Mouse (Mus musculus): ENCODE measurements around the gene Setd7.

Gene Setd7

GRCm38 (mm10) chr3:51517878-51518762 is 42.6 kb downstream of the Setd7 start:
- DNase-seq = no peak

GRCm38 (mm10) chr3:51517467-51517866 is 43.2 kb downstream of the Setd7 start:
- DNase-seq = no peak

GRCm38 (mm10) chr3:51511983-51512382 is 48.7 kb downstream of the Setd7 start:
- DNase-seq = no peak

GRCm38 (mm10) chr3:51510903-51511302 is 49.8 kb downstream of the Setd7 start:
- peak; percentile 76 to 90 for DNase-seq

- DNase-seq = peak in 1 of 2 experiments; percentile 58
These were observed 55.2 kb downstream of the Setd7 start for GRCm38 (mm10) chr3:51505465-51505864.

GRCm38 (mm10) chr3:51504385-51504952 is 56.2 kb downstream of the Setd7 start:
- no peak for DNase-seq

GRCm38 (mm10) chr3:51499876-51500275 is 60.8 kb downstream of the Setd7 start:
- no peak for DNase-seq

- DNase-seq = no peak
These were observed 62.0 kb downstream of the Setd7 start for GRCm38 (mm10) chr3:51498659-51499058.

GRCm38 (mm10) chr3:51497978-51498377 is 62.7 kb downstream of the Setd7 start:
- no peak for DNase-seq

GRCm38 (mm10) chr3:51495646-51496045 is 65.0 kb downstream of the Setd7 start:
- DNase-seq = no peak

GRCm38 (mm10) chr3:51494466-51494865 is 66.2 kb downstream of the Setd7 start:
- no peak for DNase-seq

GRCm38 (mm10) chr3:51493272-51493838 is 67.3 kb downstream of the Setd7 start:
- DNase-seq = no peak

- no peak for DNase-seq
These were observed 70.5 kb downstream of the Setd7 start for GRCm38 (mm10) chr3:51490088-51490753.

- peak in 1 of 2 experiments; percentile 22 for DNase-seq
These were observed 74.0 kb downstream of the Setd7 start for GRCm38 (mm10) chr3:51486491-51487195.

- no peak for DNase-seq
These were observed 75.3 kb downstream of the Setd7 start for GRCm38 (mm10) chr3:51485347-51485746.

- DNase-seq = no peak
These were observed 76.3 kb downstream of the Setd7 start for GRCm38 (mm10) chr3:51484370-51484769.

- peak; percentile 96 to 99 for DNase-seq
These were observed 76.8 kb downstream of the Setd7 start, which contains the start of gene Rab33b for GRCm38 (mm10) chr3:51483741-51484359. Gene Rab33b (plus strand): TSS chr3:51483920.

- no peak for DNase-seq
These were observed 77.9 kb downstream of the Setd7 start for GRCm38 (mm10) chr3:51482781-51483180.

GRCm38 (mm10) chr3:51481881-51482280 is 78.8 kb downstream of the Setd7 start:
- DNase-seq = no peak

GRCm38 (mm10) chr3:51481059-51481458 is 79.6 kb downstream of the Setd7 start:
- DNase-seq = peak in 1 of 2 experiments; percentile 52

- no peak for DNase-seq
These were observed 80.8 kb downstream of the Setd7 start for GRCm38 (mm10) chr3:51479893-51480292.

- no peak for DNase-seq
These were observed 85.0 kb downstream of the Setd7 start for GRCm38 (mm10) chr3:51475706-51476105.

Data from kidney, postnatal 25 days (tissue).